Mouse (Mus musculus) intestine, embryonic 15.5 days (tissue): ENCODE measurements at regions not wholly inside any gene's neighbourhood (a gene's known extent, or its start where the extent isn't known, plus 50 kb on each side); places are given as distances from the start of the nearest gene placed in this dataset.

Experiments
- ATAC-seq: fragments of 200-750 bp; cut with Nextera tagmentation; 2 replicates; pipeline ENCODE4 v1.8.0; 2017; ENCODE audit warnings: moderate TSS enrichment, moderate library complexity
- H3K27ac ChIP-seq: fragments of 300-500 bp; sonication (generic); 2 replicates; pipeline ENCODE4 v1.5.1; 2015; ENCODE audit warnings: mild to moderate bottlenecking, inconsistent platforms
- H3K27me3 ChIP-seq: fragments of 300-500 bp; sonication (generic); replicated peaks from 2 replicates; pipeline ENCODE4 v1.6.1; 2015; ENCODE audit warnings: inconsistent platforms
- H3K36me3 ChIP-seq: fragments of 300-500 bp; sonication (generic); 2 replicates; pipeline ENCODE4 v1.6.1; 2015; ENCODE audit warnings: inconsistent platforms
- H3K4me1 ChIP-seq: fragments of 300-500 bp; sonication (generic); replicated peaks from 2 replicates; pipeline ENCODE4 v1.6.1; 2015; ENCODE audit warnings: inconsistent platforms
- H3K4me2 ChIP-seq: fragments of 300-500 bp; sonication (generic); replicated peaks from 2 replicates; pipeline ENCODE4 v1.6.1; 2015; ENCODE audit warnings: mild to moderate bottlenecking, inconsistent platforms
- H3K4me3 ChIP-seq: fragments of 300-500 bp; sonication (generic); replicated peaks from 2 replicates; pipeline ENCODE4 v1.5.1; 2015; ENCODE audit warnings: inconsistent platforms
- H3K9ac ChIP-seq: fragments of 300-500 bp; sonication (generic); 2 replicates; pipeline ENCODE4 v1.6.1; 2015; ENCODE audit warnings: inconsistent platforms
- H3K9me3 ChIP-seq: fragments of 300-500 bp; sonication (generic); 2 replicates; pipeline ENCODE4 v1.6.1; 2016; ENCODE audit warnings: inconsistent platforms
- WGBS: fragments of 180-500 bp; shearing (Covaris S2); methylation state at CpG from one replicate; pipeline ENCODE4 v1.1.7; 2015; 5-methylcytosine and 5-hydroxymethylcytosine counted together

DNA sequence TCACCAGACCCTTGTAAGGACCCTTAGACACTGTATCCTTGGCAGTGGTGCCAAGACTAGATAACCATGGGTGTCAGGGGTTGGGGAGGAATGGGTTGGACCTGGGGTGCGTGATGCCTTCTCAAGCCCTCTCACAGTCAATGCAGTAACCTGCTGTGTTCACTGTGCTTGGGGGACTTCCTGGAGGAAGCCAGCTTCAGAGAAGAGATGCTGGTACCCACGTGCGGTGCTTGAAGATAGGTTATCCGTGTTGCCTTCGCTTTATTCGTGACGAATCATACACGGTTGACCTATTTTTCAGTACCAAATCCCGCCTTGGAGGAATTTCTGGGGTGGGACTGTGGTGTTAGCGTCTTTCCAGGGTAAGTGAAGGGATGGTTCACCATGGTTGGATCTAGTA lies 138.1 kb upstream of the Rtl1 start:
- 94% methylated on average over 10 of the region's 10 CpGs for WGBS
- Histone ChIP-seq H3K27me3 (no peaks in the 10 kb centered on the region), H3K27ac (no peak overlapping the region), H3K4me1 (no peaks in the 10 kb centered on the region), H3K9ac (no peak overlapping the region), H3K4me3 (no peak overlapping the region), H3K4me2 (no peak overlapping the region), H3K9me3 (no peaks in the 10 kb centered on the region), H3K36me3 (peaks cover 5% of the 10 kb centered on the region; the same call in 1 of the 2 replicates)
- ATAC-seq = no peak

GRCm38 (mm10) chr12:109738911-109739310 lies 138.8 kb upstream of the Rtl1 start:
- no peak for ATAC-seq
- no peaks in the 10 kb centered on the region for H3K9me3 ChIP-seq
- no peak overlapping the region for H3K4me3 ChIP-seq
- peaks cover 7% of the 10 kb centered on the region; the same call in 1 of the 2 replicates for H3K36me3 ChIP-seq
- WGBS = 94% methylated on average over 6 of the region's 6 CpGs
- H3K4me2 ChIP-seq = no peak overlapping the region
- no peak overlapping the region for H3K27ac ChIP-seq
- H3K4me1 ChIP-seq = no peaks in the 10 kb centered on the region
- H3K27me3 ChIP-seq = no peaks in the 10 kb centered on the region
- no peak overlapping the region for H3K9ac ChIP-seq

DNA sequence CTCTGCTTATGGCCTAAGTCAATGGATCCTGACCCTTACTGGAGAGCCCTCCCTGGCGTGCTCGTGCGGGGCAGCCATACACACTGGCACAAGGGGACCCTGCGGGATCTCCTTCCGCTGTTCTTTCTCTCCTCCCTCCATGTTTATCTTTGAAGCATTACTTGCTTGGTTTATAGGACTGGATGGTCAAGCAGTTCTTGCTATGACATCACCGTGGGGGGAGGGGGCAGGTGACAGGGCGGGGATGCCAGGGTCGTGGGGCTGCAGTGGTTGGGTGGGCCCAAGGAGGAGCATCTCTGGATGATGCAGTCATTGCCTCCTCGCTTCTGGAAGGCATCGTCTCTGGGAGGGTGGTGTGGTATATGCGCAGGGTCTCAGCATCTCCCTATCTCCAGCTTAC lies 142.4 kb upstream of the Rtl1 start:
- H3K27me3 ChIP-seq = no peaks in the 10 kb centered on the region
- H3K27ac ChIP-seq = no peak overlapping the region
- no peak overlapping the region for H3K9ac ChIP-seq
- no peaks in the 10 kb centered on the region for H3K9me3 ChIP-seq
- 88% methylated on average over 11 of the region's 11 CpGs for WGBS
- peaks cover 7% of the 10 kb centered on the region; the same call in 1 of the 2 replicates for H3K36me3 ChIP-seq
- H3K4me1 ChIP-seq = peaks cover 11% of the 10 kb centered on the region; the same call in 1 of the 2 replicates
- no peak overlapping the region for H3K4me3 ChIP-seq
- no peak overlapping the region for H3K4me2 ChIP-seq
- ATAC-seq = no peak

GRCm38 (mm10) chr12:109743036-109743650 lies 143.0 kb upstream of the Rtl1 start:
- no peak overlapping the region for H3K9ac ChIP-seq
- no peak overlapping the region for H3K4me3 ChIP-seq
- peaks cover 7% of the 10 kb centered on the region; the same call in 1 of the 2 replicates for H3K36me3 ChIP-seq
- H3K4me2 ChIP-seq = no peak overlapping the region
- WGBS = 93% methylated on average over 24 of the region's 24 CpGs
- peaks cover 17% of the 10 kb centered on the region for H3K4me1 ChIP-seq
- H3K9me3 ChIP-seq = no peaks in the 10 kb centered on the region
- no peak overlapping the region for H3K27ac ChIP-seq
- ATAC-seq = no peak
- H3K27me3 ChIP-seq = no peaks in the 10 kb centered on the region

GRCm38 (mm10) chr12:109744186-109744585 lies 144.1 kb upstream of the Rtl1 start:
- H3K4me1 ChIP-seq = peaks cover 26% of the 10 kb centered on the region
- no peaks in the 10 kb centered on the region for H3K27me3 ChIP-seq
- H3K9me3 ChIP-seq = no peaks in the 10 kb centered on the region
- H3K4me2 ChIP-seq = no peak overlapping the region
- no peak overlapping the region for H3K27ac ChIP-seq
- no peak overlapping the region for H3K9ac ChIP-seq
- 88% methylated on average over 4 of the region's 4 CpGs for WGBS
- H3K36me3 ChIP-seq = peaks cover 7% of the 10 kb centered on the region; the same call in 1 of the 2 replicates
- no peak overlapping the region for H3K4me3 ChIP-seq
- ATAC-seq = no peak

- Histone ChIP-seq H3K27ac (peak overlapping the region; percentile 59; the same call in 1 of the 2 replicates), H3K27me3 (no peaks in the 10 kb centered on the region), H3K4me3 (no peak overlapping the region), H3K4me2 (no peak overlapping the region), H3K9me3 (no peaks in the 10 kb centered on the region), H3K36me3 (peaks cover 5% of the 10 kb centered on the region; the same call in 1 of the 2 replicates), H3K4me1 (peaks cover 37% of the 10 kb centered on the region), H3K9ac (no peak overlapping the region)
- 44% methylated on average over 15 of the region's 15 CpGs for WGBS
- no peak for ATAC-seq
Observed at GRCm38 (mm10) chr12:109745731-109746484, 145.8 kb upstream of the Rtl1 start.

DNA sequence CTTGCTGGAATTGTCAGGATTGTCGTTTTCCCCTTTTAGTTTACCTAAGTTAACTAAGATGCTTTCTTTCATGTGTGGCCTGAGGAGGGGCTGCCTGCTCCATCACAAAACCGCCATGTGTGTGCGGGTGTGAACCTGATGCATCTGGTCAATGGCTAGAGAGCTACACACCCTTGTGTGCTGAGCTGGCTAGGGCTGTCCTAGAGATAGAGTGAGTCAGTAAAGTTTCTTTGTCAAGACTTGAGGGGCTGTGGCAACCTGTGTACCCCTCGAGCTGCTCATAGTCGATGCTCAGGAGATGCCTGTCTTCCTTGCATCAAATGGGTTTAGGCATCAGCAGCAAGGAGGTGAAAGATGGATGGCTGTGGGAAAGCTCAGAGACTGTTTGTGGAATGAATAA lies 147.1 kb upstream of the Rtl1 start:
- no peak overlapping the region for H3K9ac ChIP-seq
- no peak for ATAC-seq
- H3K27me3 ChIP-seq = no peaks in the 10 kb centered on the region
- H3K4me2 ChIP-seq = no peak overlapping the region
- H3K4me3 ChIP-seq = no peak overlapping the region
- H3K4me1 ChIP-seq = peaks cover 37% of the 10 kb centered on the region
- no peak overlapping the region for H3K27ac ChIP-seq
- H3K36me3 ChIP-seq = peaks cover 5% of the 10 kb centered on the region; the same call in 1 of the 2 replicates
- 65% methylated on average over 5 of the region's 5 CpGs for WGBS
- no peaks in the 10 kb centered on the region for H3K9me3 ChIP-seq

DNA sequence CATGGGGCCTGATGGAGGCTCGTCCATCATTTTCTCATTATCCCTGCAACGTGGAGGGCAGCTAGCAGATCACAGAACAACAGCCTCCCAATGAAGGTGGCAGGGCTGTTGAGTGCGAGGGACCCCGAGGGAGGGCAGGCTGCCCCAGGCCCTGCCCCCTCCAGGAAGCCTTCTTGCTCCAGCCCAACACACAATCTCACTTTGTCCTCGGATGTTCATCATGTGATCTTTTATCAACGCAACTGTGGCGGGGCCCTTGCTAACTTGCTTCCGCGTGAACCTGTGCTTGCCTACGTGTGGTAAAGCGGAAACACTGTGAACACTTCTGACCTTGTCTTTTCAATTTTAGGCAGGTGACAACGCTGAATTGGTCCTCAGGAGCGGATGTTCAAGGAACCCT lies 147.6 kb upstream of the Rtl1 start:
- ATAC-seq = no peak
- H3K27ac ChIP-seq = 0 out of 2 replicates have a peak overlapping the region, but pooled peaks have one; percentile 60
- WGBS = 62% methylated on average over 13 of the region's 13 CpGs

GRCm38 (mm10) chr12:109748326-109749059 lies 148.4 kb upstream of the Rtl1 start:
- 0 out of 2 replicates have a peak overlapping the region, but pooled peaks have one; percentile 42 for H3K4me2 ChIP-seq
- 49% methylated on average over 12 of the region's 12 CpGs for WGBS
- H3K27me3 ChIP-seq = no peaks in the 10 kb centered on the region
- no peak overlapping the region for H3K4me3 ChIP-seq
- H3K27ac ChIP-seq = peak overlapping the region; percentile 72
- ATAC-seq = no peak
- H3K4me1 ChIP-seq = peaks cover 37% of the 10 kb centered on the region
- no peaks in the 10 kb centered on the region for H3K9me3 ChIP-seq
- no peaks in the 10 kb centered on the region for H3K36me3 ChIP-seq
- H3K9ac ChIP-seq = no peak overlapping the region

More for the DNA sequence above, 147.6 kb upstream of the Rtl1 start:
- H3K27me3 ChIP-seq = no peaks in the 10 kb centered on the region
- no peak overlapping the region for H3K4me3 ChIP-seq
- H3K36me3 ChIP-seq = 0 out of 2 replicates have a peak, but pooled peaks cover 5% of the 10 kb centered on the region
- no peaks in the 10 kb centered on the region for H3K9me3 ChIP-seq
- peaks cover 37% of the 10 kb centered on the region for H3K4me1 ChIP-seq
- no peak overlapping the region for H3K9ac ChIP-seq
- H3K4me2 ChIP-seq = no peak overlapping the region

GRCm38 (mm10) chr12:109749256-109749655 lies 149.1 kb upstream of the Rtl1 start:
- H3K4me3 ChIP-seq = no peak overlapping the region
- WGBS = 17% methylated on average over 2 of the region's 2 CpGs
- H3K4me1 ChIP-seq = peaks cover 37% of the 10 kb centered on the region
- H3K36me3 ChIP-seq = no peaks in the 10 kb centered on the region
- H3K27me3 ChIP-seq = no peaks in the 10 kb centered on the region
- H3K27ac ChIP-seq = peak overlapping the region; percentile 72
- ATAC-seq = peak; percentile 48
- H3K9me3 ChIP-seq = no peaks in the 10 kb centered on the region
- H3K9ac ChIP-seq = no peak overlapping the region
- peak overlapping the region; percentile 42 for H3K4me2 ChIP-seq

- no peak overlapping the region for H3K4me3 ChIP-seq
Observed at GRCm38 (mm10) chr12:109749711-109750243, 149.6 kb upstream of the Rtl1 start.

GRCm38 (mm10) chr12:109754986-109755385 lies 154.9 kb upstream of the Rtl1 start:
- H3K9ac ChIP-seq = no peak overlapping the region
- no peaks in the 10 kb centered on the region for H3K9me3 ChIP-seq
- H3K27ac ChIP-seq = no peak overlapping the region
- no peaks in the 10 kb centered on the region for H3K27me3 ChIP-seq
- no peaks in the 10 kb centered on the region for H3K36me3 ChIP-seq
- peaks cover 4% of the 10 kb centered on the region; the same call in 1 of the 2 replicates for H3K4me1 ChIP-seq
- WGBS = 84% methylated on average over 7 of the region's 7 CpGs
- H3K4me2 ChIP-seq = no peak overlapping the region
- no peak for ATAC-seq
- H3K4me3 ChIP-seq = no peak overlapping the region

More at GRCm38 (mm10) chr12:109749711-109750243, 149.6 kb upstream of the Rtl1 start:
- Histone ChIP-seq H3K9me3 (no peaks in the 10 kb centered on the region), H3K9ac (0 out of 2 replicates have a peak overlapping the region, but pooled peaks have one; percentile 1), H3K27me3 (no peaks in the 10 kb centered on the region), H3K27ac (peak overlapping the region; percentile 72), H3K4me2 (peak overlapping the region; percentile 42), H3K4me1 (peaks cover 37% of the 10 kb centered on the region), H3K36me3 (no peaks in the 10 kb centered on the region)
- peak; percentile 88 for ATAC-seq
- WGBS = 3% methylated on average over 14 of the region's 14 CpGs
